Mouse (Mus musculus) midbrain, embryonic 12.5 days (tissue): ENCODE results near the gene Kxd1. TPM values are rescaled to one million over a fixed set of nuclear protein-coding genes. Genes with fewer than 3 reads are reported as not detected.
A peak's percentile ranks its signal among the peaks of the same experiment; 100 is the strongest.

Experiments used
- ATAC-seq: fragments of 200-750 bp; cut with Nextera tagmentation; 2 replicates; pipeline ENCODE4 v1.8.0; 2017; ENCODE audit warnings: low read depth, moderate TSS enrichment, moderate library complexity; ENCODE audit not compliant: low FRiP score
- H3K27ac ChIP-seq: fragments of 300-500 bp; sonication (generic); replicated peaks from 2 replicates; pipeline ENCODE4 v1.5.1; 2016; ENCODE audit warnings: mild to moderate bottlenecking
- H3K27me3 ChIP-seq: fragments of 300-500 bp; sonication (generic); 2 replicates; pipeline ENCODE4 v1.6.1; 2016; ENCODE audit warnings: mild to moderate bottlenecking
- H3K36me3 ChIP-seq: fragments of 300-500 bp; sonication (generic); 2 replicates; pipeline ENCODE4 v1.6.1; 2016
- H3K4me1 ChIP-seq: fragments of 300-500 bp; sonication (generic); 2 replicates; pipeline ENCODE4 v1.6.1; 2016
- H3K4me2 ChIP-seq: fragments of 300-500 bp; sonication (generic); replicated peaks from 2 replicates; pipeline ENCODE4 v1.6.1; 2016; ENCODE audit warnings: mild to moderate bottlenecking, moderate library complexity
- H3K4me3 ChIP-seq: fragments of 300-500 bp; sonication (generic); 2 replicates; pipeline ENCODE4 v1.5.1; 2016; ENCODE audit warnings: mild to moderate bottlenecking
- H3K9ac ChIP-seq: fragments of 300-500 bp; sonication (generic); replicated peaks from 2 replicates; pipeline ENCODE4 v1.6.1; 2016; ENCODE audit warnings: mild to moderate bottlenecking, moderate library complexity
- H3K9me3 ChIP-seq: fragments of 300-500 bp; sonication (generic); 2 replicates; pipeline ENCODE4 v1.6.1; 2016; ENCODE audit warnings: mild to moderate bottlenecking
- WGBS: fragments of 180-500 bp; shearing (Covaris S2); methylation state at CpG from one replicate; pipeline ENCODE4 v1.1.7; 2016; 5-methylcytosine and 5-hydroxymethylcytosine counted together
- polyA plus RNA-seq: library from polyadenylated mRNA; unstranded; fragments of >200 nt; fragmentation: Nextera tagmentation; extraction: Ambion mirVana; gene quantifications from 2 replicates; pipeline ENCODE4 v1.2.1, GENCODE M21; 2016

The Kxd1 gene
- polyA plus RNA-seq, 1 experiment from 2014 or later, result 52.1 TPM

- H3K27ac ChIP-seq, result peak overlapping the region; percentile 95; the same call in 1 of the 2 replicates
- peaks cover 3% of the 10 kb centered on the region for H3K27me3 ChIP-seq
- H3K9me3 ChIP-seq, result no peaks in the 10 kb centered on the region
- peaks cover 38% of the 10 kb centered on the region for H3K4me1 ChIP-seq
- WGBS, result 19% methylated on average over 25 of the region's 25 CpGs
- peak overlapping the region; percentile 98 for H3K9ac ChIP-seq
- H3K4me2 ChIP-seq, result peak overlapping the region; percentile 99
- no peak for ATAC-seq
- peaks cover 45% of the 10 kb centered on the region for H3K36me3 ChIP-seq
- peak overlapping the region; percentile 97 for H3K4me3 ChIP-seq
Observed at GRCm38 (mm10) chr8:70509281-70509952, 18.3 kb downstream of the Kxd1 start.

DNA sequence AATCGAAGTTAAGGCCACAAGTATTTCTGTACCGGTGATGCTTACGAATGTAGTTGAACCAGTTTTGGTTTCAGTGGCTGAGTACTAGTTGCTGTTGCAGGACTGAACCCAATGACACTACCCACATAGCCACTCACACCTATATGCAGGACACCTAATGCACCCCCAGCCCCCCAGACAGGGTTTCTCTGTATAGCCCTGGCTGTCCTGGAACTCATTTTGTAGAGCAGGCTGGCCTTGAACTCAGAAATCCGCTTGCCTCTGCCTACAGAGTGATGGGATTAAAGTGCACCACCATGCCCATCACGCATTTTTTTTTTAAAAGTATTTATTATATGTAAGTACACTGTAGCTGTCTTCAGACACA, 20.7 kb downstream of the Kxd1 start:
- 62% methylated on average over 5 of the region's 5 CpGs for WGBS
- Histone ChIP-seq H3K27me3 (peaks cover 28% of the 10 kb centered on the region), H3K4me3 (peak overlapping the region; percentile 77; the same call in 1 of the 2 replicates), H3K4me2 (0 out of 2 replicates have a peak overlapping the region, but pooled peaks have one; percentile 21), H3K9ac (no peak overlapping the region), H3K9me3 (no peaks in the 10 kb centered on the region), H3K4me1 (peaks cover 52% of the 10 kb centered on the region), H3K36me3 (peaks cover 31% of the 10 kb centered on the region), H3K27ac (peak overlapping the region; percentile 56; the same call in 1 of the 2 replicates)
- no peak for ATAC-seq

DNA sequence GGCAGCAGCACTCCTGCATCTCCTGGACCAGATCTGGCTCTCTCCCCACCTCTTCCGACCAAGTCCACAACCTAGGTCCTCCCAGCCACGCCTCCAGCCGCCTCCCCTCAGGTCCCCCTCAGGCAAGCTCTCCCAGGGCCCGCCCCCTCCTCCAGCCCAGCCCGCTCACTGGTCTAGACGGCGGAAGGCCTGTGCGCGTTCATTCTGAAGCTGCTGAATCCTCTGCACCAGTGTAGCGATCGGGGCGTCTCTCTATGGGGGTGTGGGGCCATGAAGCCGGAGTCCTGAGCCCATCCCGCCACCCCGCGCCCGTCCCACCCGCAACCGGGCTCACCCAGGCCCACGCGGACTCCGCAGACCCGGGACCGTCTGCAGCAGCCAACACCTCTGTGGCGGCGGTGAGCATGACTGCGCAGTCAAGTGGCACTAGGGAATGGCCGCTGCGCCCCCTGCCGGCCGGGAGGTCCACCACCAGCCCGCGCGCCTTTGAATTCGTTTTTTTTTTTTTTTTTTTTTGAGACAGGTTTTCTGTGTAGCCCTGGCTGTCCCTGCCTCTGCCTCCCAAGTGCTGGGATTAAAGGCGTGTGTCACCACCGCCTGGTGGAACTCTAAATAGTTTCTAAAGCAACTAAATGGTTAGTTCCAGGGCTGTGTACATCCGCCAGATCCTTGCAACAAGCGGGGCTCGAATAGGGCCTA, 21.3 kb downstream of the Kxd1 start, which contains the start of gene Rex1bd:
Rex1bd (minus strand) TSS at position 425 of the 699 bp plus-strand sequence.
- H3K4me1 ChIP-seq, result peaks cover 51% of the 10 kb centered on the region
- H3K27me3 ChIP-seq, result peaks cover 33% of the 10 kb centered on the region
- peak within 1 kb of the TSS; percentile 93 for H3K27ac ChIP-seq
- peaks cover 28% of the 10 kb centered on the region for H3K36me3 ChIP-seq
- peak within 1 kb of the TSS; percentile 77 for H3K4me3 ChIP-seq
- peak within 1 kb of the TSS; percentile 87 for H3K9ac ChIP-seq
- WGBS, result 4% methylated on average over 40 of the region's 40 CpGs
- ATAC-seq, result peak; percentile 88
- H3K4me2 ChIP-seq, result peak within 1 kb of the TSS; percentile 88
- no peaks in the 10 kb centered on the region for H3K9me3 ChIP-seq

DNA sequence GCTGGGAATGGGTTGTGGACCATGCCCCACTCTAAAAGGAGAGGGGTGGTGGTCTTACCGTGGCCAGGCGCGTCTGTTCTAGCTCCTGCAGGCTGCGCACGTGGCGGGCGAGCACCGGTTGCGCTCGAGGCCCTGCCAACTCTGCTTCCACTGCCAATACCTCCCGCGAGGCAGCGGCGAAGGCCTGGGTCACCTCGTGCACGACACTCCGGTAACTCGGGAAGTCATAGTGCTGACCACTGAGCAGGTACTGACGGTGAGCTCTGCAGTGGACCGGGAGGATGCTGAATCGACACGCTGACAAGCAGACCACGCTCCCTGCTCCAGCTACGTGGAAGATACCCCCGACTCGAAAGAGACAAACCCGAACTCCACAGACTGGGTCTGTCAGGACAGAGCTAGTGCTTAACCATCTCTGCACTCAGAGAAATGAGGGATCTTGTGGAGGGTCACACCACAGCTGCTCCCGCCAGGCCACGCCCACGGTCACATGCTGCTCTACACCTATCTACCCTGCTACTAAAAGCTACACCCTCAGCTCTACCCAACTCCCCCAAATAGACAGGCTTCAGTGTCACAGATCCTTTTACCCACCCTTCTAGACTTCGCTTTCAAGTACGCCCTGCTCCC, 21.9 kb downstream of the Kxd1 start:
- peaks cover 28% of the 10 kb centered on the region for H3K36me3 ChIP-seq
- H3K9me3 ChIP-seq, result no peaks in the 10 kb centered on the region
- peak overlapping the region; percentile 87 for H3K9ac ChIP-seq
- H3K4me2 ChIP-seq, result peak overlapping the region; percentile 88
- ATAC-seq, result no peak; the same call in none of the 2 replicates
- peak overlapping the region; percentile 93 for H3K27ac ChIP-seq
- peaks cover 54% of the 10 kb centered on the region for H3K4me1 ChIP-seq
- WGBS, result 34% methylated on average over 32 of the region's 32 CpGs
- H3K4me3 ChIP-seq, result peak overlapping the region; percentile 77
- H3K27me3 ChIP-seq, result peaks cover 40% of the 10 kb centered on the region

- no peak for ATAC-seq
- Histone ChIP-seq H3K36me3 (peaks cover 28% of the 10 kb centered on the region), H3K27ac (no peak overlapping the region), H3K4me2 (no peak overlapping the region), H3K9me3 (no peaks in the 10 kb centered on the region), H3K27me3 (peaks cover 49% of the 10 kb centered on the region), H3K4me1 (peaks cover 57% of the 10 kb centered on the region), H3K4me3 (no peak overlapping the region), H3K9ac (no peak overlapping the region)
- WGBS, result 79% methylated on average over 3 of the region's 3 CpGs
Observed at GRCm38 (mm10) chr8:70504851-70505250, 22.9 kb downstream of the Kxd1 start.

GRCm38 (mm10) chr8:70504291-70504716, 23.5 kb downstream of the Kxd1 start:
- H3K9ac ChIP-seq, result no peak overlapping the region
- ATAC-seq, result no peak
- peaks cover 28% of the 10 kb centered on the region for H3K36me3 ChIP-seq
- H3K27me3 ChIP-seq, result peaks cover 55% of the 10 kb centered on the region
- no peaks in the 10 kb centered on the region for H3K9me3 ChIP-seq
- H3K4me3 ChIP-seq, result no peak overlapping the region
- peaks cover 53% of the 10 kb centered on the region for H3K4me1 ChIP-seq
- no peak overlapping the region for H3K4me2 ChIP-seq
- no peak overlapping the region for H3K27ac ChIP-seq
- WGBS, result 64% methylated on average over 16 of the region's 16 CpGs

GRCm38 (mm10) chr8:70503062-70503750, 24.6 kb downstream of the Kxd1 start:
- peaks cover 19% of the 10 kb centered on the region for H3K36me3 ChIP-seq
- H3K9me3 ChIP-seq, result no peaks in the 10 kb centered on the region
- no peak for ATAC-seq
- H3K4me1 ChIP-seq, result peaks cover 43% of the 10 kb centered on the region
- no peak overlapping the region for H3K4me3 ChIP-seq
- H3K4me2 ChIP-seq, result no peak overlapping the region
- H3K27me3 ChIP-seq, result peaks cover 66% of the 10 kb centered on the region
- H3K27ac ChIP-seq, result no peak overlapping the region
- H3K9ac ChIP-seq, result no peak overlapping the region
- WGBS, result 10% methylated on average over 46 of the region's 46 CpGs

GRCm38 (mm10) chr8:70502540-70502939, 25.2 kb downstream of the Kxd1 start:
- H3K4me3 ChIP-seq, result no peak overlapping the region
- 33% methylated on average over 12 of the region's 12 CpGs for WGBS

DNA sequence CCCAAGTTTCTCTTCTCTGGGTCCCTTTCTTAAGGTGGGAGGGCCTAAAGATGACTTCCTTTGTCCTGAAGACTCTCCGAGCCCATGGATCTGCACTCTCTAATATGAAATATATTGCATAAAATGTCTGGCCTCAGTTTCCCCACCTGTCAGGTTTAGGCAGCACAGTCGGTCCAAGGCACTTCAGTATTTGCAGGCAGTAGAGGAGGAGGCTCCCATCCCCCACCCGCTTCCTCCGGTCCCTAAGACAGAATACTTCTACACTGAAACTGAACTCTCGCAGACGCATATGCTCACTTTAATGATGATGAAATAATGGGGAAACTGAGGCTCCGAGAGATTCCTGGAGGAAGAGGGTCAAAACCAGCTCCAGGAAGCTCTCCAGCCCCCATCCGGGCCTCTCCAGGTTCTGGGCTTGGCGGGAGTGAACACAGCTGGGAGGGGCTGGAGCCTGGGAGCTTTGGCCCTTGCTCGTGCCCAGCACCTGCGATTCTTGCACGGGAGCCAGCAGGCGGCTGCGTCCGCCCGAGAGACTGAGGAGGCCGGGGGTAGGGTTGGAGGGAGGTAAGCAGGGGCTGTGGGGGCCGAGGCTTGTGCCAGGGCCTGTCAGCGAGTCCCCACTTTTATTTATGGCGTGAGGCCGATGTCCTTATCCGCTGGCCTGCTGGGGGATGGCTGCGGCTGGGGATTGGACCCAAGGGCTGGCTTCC, 25.8 kb downstream of the Kxd1 start:
- Histone ChIP-seq H3K4me1 (peaks cover 41% of the 10 kb centered on the region), H3K9me3 (no peaks in the 10 kb centered on the region), H3K36me3 (peaks cover 7% of the 10 kb centered on the region), H3K27ac (no peak overlapping the region), H3K4me2 (no peak overlapping the region), H3K4me3 (no peak overlapping the region), H3K9ac (no peak overlapping the region; the same call in 1 of the 2 replicates), H3K27me3 (peaks cover 78% of the 10 kb centered on the region)
- no peak for ATAC-seq
- WGBS, result 10% methylated on average over 23 of the region's 23 CpGs

More at GRCm38 (mm10) chr8:70502540-70502939, 25.2 kb downstream of the Kxd1 start:
- H3K4me2 ChIP-seq, result no peak overlapping the region
- no peak overlapping the region for H3K27ac ChIP-seq
- peaks cover 72% of the 10 kb centered on the region for H3K27me3 ChIP-seq
- ATAC-seq, result no peak
- H3K36me3 ChIP-seq, result peaks cover 13% of the 10 kb centered on the region
- no peaks in the 10 kb centered on the region for H3K9me3 ChIP-seq
- H3K9ac ChIP-seq, result no peak overlapping the region
- peaks cover 43% of the 10 kb centered on the region for H3K4me1 ChIP-seq

DNA sequence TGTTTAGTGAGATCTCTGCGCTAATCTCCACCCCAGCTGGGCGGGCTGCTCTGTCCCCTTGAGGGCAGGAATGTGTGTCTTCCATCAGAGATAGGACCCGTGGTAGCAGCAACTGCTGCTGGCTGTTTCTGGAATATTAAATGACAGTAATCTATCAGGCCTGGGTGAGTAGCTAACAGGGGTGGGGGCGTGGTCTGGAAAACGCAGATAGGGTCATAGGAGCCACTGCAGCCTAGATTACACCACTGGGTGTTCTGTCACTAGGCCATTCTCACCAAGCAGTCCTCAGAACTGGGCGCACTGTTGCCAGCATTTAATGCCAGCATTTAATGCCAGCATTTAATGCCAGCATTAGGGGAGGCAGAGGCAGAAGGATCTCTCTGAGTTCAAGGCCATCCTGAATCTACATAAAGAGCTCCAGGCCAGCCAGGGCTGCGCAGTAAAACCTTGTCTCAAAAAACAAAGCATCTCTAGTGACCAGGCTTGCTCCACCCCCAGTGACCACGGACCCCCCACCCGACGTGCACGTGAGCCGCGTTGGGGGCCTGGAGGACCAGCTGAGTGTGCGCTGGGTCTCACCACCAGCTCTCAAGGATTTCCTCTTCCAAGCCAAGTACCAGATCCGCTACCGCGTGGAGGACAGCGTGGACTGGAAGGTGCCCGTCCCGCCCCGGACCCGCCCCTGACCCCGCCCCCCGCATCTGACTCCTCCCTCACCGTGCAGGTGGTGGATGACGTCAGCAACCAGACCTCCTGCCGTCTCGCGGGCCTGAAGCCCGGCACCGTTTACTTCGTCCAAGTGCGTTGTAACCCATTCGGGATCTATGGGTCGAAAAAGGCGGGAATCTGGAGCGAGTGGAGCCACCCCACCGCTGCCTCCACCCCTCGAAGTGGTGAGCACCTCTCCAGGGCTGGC, 27.1 kb downstream of the Kxd1 start:
- Histone ChIP-seq H3K27me3 (peaks cover 91% of the 10 kb centered on the region), H3K27ac (no peak overlapping the region), H3K9ac (no peak overlapping the region), H3K9me3 (no peaks in the 10 kb centered on the region), H3K4me1 (peaks cover 35% of the 10 kb centered on the region), H3K36me3 (peaks cover 6% of the 10 kb centered on the region; the same call in 1 of the 2 replicates), H3K4me2 (peak overlapping the region; percentile 21; the same call in 1 of the 2 replicates), H3K4me3 (peak overlapping the region; percentile 12)
- 9% methylated on average over 39 of the region's 39 CpGs for WGBS
- no peak for ATAC-seq
